Mouse (Mus musculus) brain, embryonic 14.5 days (tissue): ENCODE data around the gene Kdm2a. TPM values are rescaled to one million over a fixed set of nuclear protein-coding genes. Genes with fewer than 3 reads are reported as not detected.

ENCODE experiments used
- DNase-seq: peaks from one replicate; pipeline ENCODE4 v3.0.0-alpha.2; 2011; ENCODE audit warnings: low read depth
- CTCF ChIP-seq: fragments of 200-500 bp; IDR thresholded peaks from 2 replicates; pipeline ENCODE4 v1.5.1; 2012; ENCODE audit warnings: inconsistent platforms, mild to moderate bottlenecking, moderate library complexity, borderline replicate concordance; ENCODE audit not compliant: insufficient read depth, insufficient read length; ENCODE audit errors: extremely low read depth
- POLR2A ChIP-seq: fragments of 200-500 bp; IDR thresholded peaks from 2 replicates; pipeline ENCODE4 v1.6.1; 2012; ENCODE audit warnings: mild to moderate bottlenecking, inconsistent platforms, borderline replicate concordance; ENCODE audit not compliant: poor library complexity, insufficient read depth, insufficient read length, severe bottlenecking; ENCODE audit errors: extremely low read depth
- polyA plus RNA-seq: library from polyadenylated mRNA; depleted of rRNA; stranded (reverse); fragments of >200 nt; gene quantifications from 2 replicates; pipeline ENCODE4 v1.2.3, GENCODE M21; 2012

Kdm2a gene
- polyA plus RNA-seq, 1 experiment, result 88.9 TPM

- TF ChIP-seq POLR2A (peak; percentile 54; the same call in 1 of the 2 replicates), CTCF (no peak)
- DNase-seq, result peak; percentile 99
Measured at GRCm38 (mm10) chr19:4333791-4334190, 64.3 kb downstream of the Kdm2a start.

GRCm38 (mm10) chr19:4333100-4333775, 64.8 kb downstream of the Kdm2a start:
- DNase-seq, result no peak
- TF ChIP-seq POLR2A (no peak), CTCF (no peak)

- DNase-seq, result peak; percentile 61
- TF ChIP-seq CTCF (no peak), POLR2A (no peak)
Measured at GRCm38 (mm10) chr19:4332653-4333052, 65.4 kb downstream of the Kdm2a start.

- TF ChIP-seq POLR2A, result no peak
- TF ChIP-seq CTCF, result no peak
- no peak for DNase-seq
Measured at GRCm38 (mm10) chr19:4331273-4331672, 66.8 kb downstream of the Kdm2a start.

- no peak for TF ChIP-seq POLR2A
- no peak for TF ChIP-seq CTCF
- DNase-seq, result no peak
Measured at GRCm38 (mm10) chr19:4330603-4331002, 67.5 kb downstream of the Kdm2a start.

GRCm38 (mm10) chr19:4328737-4329304, 69.3 kb downstream of the Kdm2a start:
- TF ChIP-seq POLR2A (no peak), CTCF (no peak)

GRCm38 (mm10) chr19:4326881-4327280, 71.2 kb downstream of the Kdm2a start:
- no peak for DNase-seq
- TF ChIP-seq CTCF (no peak), POLR2A (no peak)

More at GRCm38 (mm10) chr19:4328737-4329304, 69.3 kb downstream of the Kdm2a start:
- DNase-seq, result no peak

- no peak for DNase-seq
- TF ChIP-seq POLR2A (no peak), CTCF (no peak)
Measured at GRCm38 (mm10) chr19:4326106-4326505, 72.0 kb downstream of the Kdm2a start.

- TF ChIP-seq POLR2A (no peak), CTCF (no peak)
- DNase-seq, result no peak
Measured at GRCm38 (mm10) chr19:4322134-4322533, 76.0 kb downstream of the Kdm2a start.

GRCm38 (mm10) chr19:4321622-4322021, 76.5 kb downstream of the Kdm2a start:
- TF ChIP-seq CTCF (no peak), POLR2A (no peak)
- no peak for DNase-seq

GRCm38 (mm10) chr19:4319272-4319671, 78.8 kb downstream of the Kdm2a start:
- no peak for TF ChIP-seq CTCF
- TF ChIP-seq POLR2A, result no peak
- DNase-seq, result no peak

GRCm38 (mm10) chr19:4317181-4317580, 80.9 kb downstream of the Kdm2a start:
- TF ChIP-seq CTCF, result no peak
- TF ChIP-seq POLR2A, result no peak

GRCm38 (mm10) chr19:4315223-4315944, 82.7 kb downstream of the Kdm2a start:
- peak; percentile 31 for DNase-seq
- TF ChIP-seq CTCF (no peak), POLR2A (no peak)

More at GRCm38 (mm10) chr19:4317181-4317580, 80.9 kb downstream of the Kdm2a start:
- no peak for DNase-seq

GRCm38 (mm10) chr19:4309776-4310185, 88.3 kb downstream of the Kdm2a start:
- TF ChIP-seq POLR2A, result no peak
- TF ChIP-seq CTCF, result peak; percentile 76; the same call in 1 of the 2 replicates
- peak; percentile 89 for DNase-seq

GRCm38 (mm10) chr19:4309302-4309701, 88.8 kb downstream of the Kdm2a start:
- TF ChIP-seq POLR2A, result no peak
- no peak for TF ChIP-seq CTCF
- no peak for DNase-seq
